Mouse (Mus musculus) cerebellum, adult 2 months (tissue): ENCODE data around the gene Gm16181.

Experiments
- CTCF ChIP-seq: fragments of 200-500 bp; IDR thresholded peaks from 2 replicates; pipeline ENCODE4 v1.5.1; 2011; ENCODE audit warnings: low read depth, mild to moderate bottlenecking, control low read depth, low read length, moderate library complexity, borderline replicate concordance; ENCODE audit not compliant: insufficient read depth
- POLR2A ChIP-seq: fragments of 200-500 bp; IDR thresholded peaks from 2 replicates; pipeline ENCODE4 v1.6.1; 2011; ENCODE audit warnings: low read length, control low read depth, borderline replicate concordance; ENCODE audit not compliant: insufficient read depth

DNA sequence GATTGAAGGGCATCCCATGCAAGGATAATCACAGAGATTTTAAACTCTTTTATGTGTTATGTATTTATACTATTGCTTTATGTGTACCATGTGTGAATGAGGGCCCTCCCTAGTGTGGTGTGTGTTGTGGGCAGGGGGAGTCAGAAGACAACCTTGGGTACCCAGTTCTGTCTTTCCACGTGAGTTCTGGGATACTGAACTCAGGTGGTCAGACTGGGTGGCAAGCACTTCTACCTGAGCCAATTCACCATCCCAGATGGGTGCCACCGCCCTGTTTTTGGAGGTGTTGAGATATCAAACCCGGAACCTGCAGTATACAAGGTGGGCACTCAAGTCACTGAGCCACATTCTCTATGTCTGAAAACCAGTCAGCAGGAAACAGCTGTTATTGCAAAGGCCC is 51.6 kb downstream of the Gm16181 start:
- TF ChIP-seq POLR2A, result no peak
- no peak for TF ChIP-seq CTCF
